Mouse (Mus musculus) cortical plate, adult 2 months (tissue): ENCODE measurements around the gene Slc22a12.

Source experiments
- CTCF ChIP-seq: fragments of 200-500 bp; IDR thresholded peaks from 2 replicates; pipeline ENCODE4 v1.5.1; 2011; ENCODE audit warnings: mild to moderate bottlenecking, control low read depth, low read length; ENCODE audit not compliant: insufficient read depth; ENCODE audit errors: extremely low read depth
- POLR2A ChIP-seq: fragments of 200-500 bp; IDR thresholded peaks from 2 replicates; pipeline ENCODE4 v1.6.1; 2011; ENCODE audit warnings: mild to moderate bottlenecking, low read length, control low read depth; ENCODE audit not compliant: insufficient read depth; ENCODE audit errors: extremely low read depth

- no peak for TF ChIP-seq CTCF
- no peak for TF ChIP-seq POLR2A
Measured at GRCm38 (mm10) chr19:6548431-6549410, 5.9 kb upstream of the Slc22a12 start.
